Mouse (Mus musculus) cortical plate, adult 2 months (tissue): Measurements from ENCODE around the gene Unk. TPM values are rescaled to one million over a fixed set of nuclear protein-coding genes. Genes with fewer than 3 reads are reported as not detected.
A peak's percentile ranks its signal among the peaks of the same experiment; 100 is the strongest.
"Not testable (repeated sequence)": the region's sequence is repeated elsewhere in the genome, so short reads cannot be mapped to it uniquely, and the experiment has no call there.

Experiments
- H3K27ac ChIP-seq: fragments of 200-500 bp; 2 replicates; pipeline ENCODE4 v1.5.1; 2012; ENCODE audit warnings: low read length, control low read depth, inconsistent platforms; ENCODE audit not compliant: insufficient read depth
- H3K4me1 ChIP-seq: fragments of 200-500 bp; 2 replicates; pipeline ENCODE4 v1.6.1; 2011; ENCODE audit warnings: low read length; ENCODE audit not compliant: control insufficient read depth, insufficient read depth
- H3K4me3 ChIP-seq: fragments of 200-500 bp; 2 replicates; pipeline ENCODE4 v1.5.1; 2011; ENCODE audit warnings: mild to moderate bottlenecking, low read length, control low read depth; ENCODE audit not compliant: insufficient read depth
- CTCF ChIP-seq: fragments of 200-500 bp; IDR thresholded peaks from 2 replicates; pipeline ENCODE4 v1.5.1; 2011; ENCODE audit warnings: mild to moderate bottlenecking, control low read depth, low read length; ENCODE audit not compliant: insufficient read depth; ENCODE audit errors: extremely low read depth
- POLR2A ChIP-seq: fragments of 200-500 bp; IDR thresholded peaks from 2 replicates; pipeline ENCODE4 v1.6.1; 2011; ENCODE audit warnings: mild to moderate bottlenecking, low read length, control low read depth; ENCODE audit not compliant: insufficient read depth; ENCODE audit errors: extremely low read depth
- polyA plus RNA-seq: library from polyadenylated mRNA; depleted of rRNA; stranded (reverse); fragments of >200 nt; gene quantifications from 2 replicates; pipeline ENCODE4 v1.2.3, GENCODE M21; 2012

The Unk gene
- polyA plus RNA-seq, 1 experiment = 31.1 TPM

GRCm38 (mm10) chr11:116083096-116083672, 53.1 kb downstream of the Unk start:
- no peak overlapping the region for H3K4me3 ChIP-seq
- peaks cover 8% of the 10 kb centered on the region for H3K4me1 ChIP-seq
- TF ChIP-seq POLR2A = no peak
- TF ChIP-seq CTCF = no peak
- no peak overlapping the region for H3K27ac ChIP-seq

- H3K4me1 ChIP-seq = peaks cover 8% of the 10 kb centered on the region
- no peak overlapping the region for H3K4me3 ChIP-seq
- TF ChIP-seq POLR2A (no peak), CTCF (no peak)
- H3K27ac ChIP-seq = no peak overlapping the region
Observed at GRCm38 (mm10) chr11:116084166-116084565, 54.0 kb downstream of the Unk start.

- Histone ChIP-seq H3K27ac (peak within 1 kb of the TSS; percentile 15; the same call in 1 of the 2 replicates), H3K4me3 (peak within 1 kb of the TSS; percentile 55), H3K4me1 (peaks cover 5% of the 10 kb centered on the region)
- TF ChIP-seq POLR2A = peak; percentile 93
- TF ChIP-seq CTCF = no peak
Observed at GRCm38 (mm10) chr11:116086258-116087193, 56.4 kb downstream of the Unk start, which contains the start of gene Wbp2. Gene Wbp2, minus strand, starts transcription at chr11:116086995.

- TF ChIP-seq CTCF = peak; percentile 69
- 0 out of 2 replicates have a peak, but pooled peaks have one; percentile 8 for TF ChIP-seq POLR2A
- Histone ChIP-seq H3K4me3 (peak overlapping the region; percentile 55), H3K4me1 (peaks cover 5% of the 10 kb centered on the region), H3K27ac (peak overlapping the region; percentile 15; the same call in 1 of the 2 replicates)
Observed at GRCm38 (mm10) chr11:116087194-116088130, 57.3 kb downstream of the Unk start.

GRCm38 (mm10) chr11:116088188-116088587, 58.1 kb downstream of the Unk start:
- peaks cover 5% of the 10 kb centered on the region for H3K4me1 ChIP-seq
- TF ChIP-seq CTCF (no peak), POLR2A (no peak)
- no peak overlapping the region for H3K4me3 ChIP-seq
- no peak overlapping the region for H3K27ac ChIP-seq

- TF ChIP-seq POLR2A (no peak), CTCF (no peak)
- peaks cover 5% of the 10 kb centered on the region for H3K4me1 ChIP-seq
- no peak overlapping the region for H3K4me3 ChIP-seq
- no peak overlapping the region for H3K27ac ChIP-seq
Observed at GRCm38 (mm10) chr11:116088741-116089394, 58.7 kb downstream of the Unk start.

GRCm38 (mm10) chr11:116089545-116089944, 59.4 kb downstream of the Unk start:
- Histone ChIP-seq H3K4me1 (peaks cover 5% of the 10 kb centered on the region), H3K27ac (no peak overlapping the region), H3K4me3 (no peak overlapping the region)
- TF ChIP-seq POLR2A (no peak), CTCF (no peak)

GRCm38 (mm10) chr11:116091591-116091990, 61.5 kb downstream of the Unk start:
- no peak overlapping the region for H3K4me3 ChIP-seq
- TF ChIP-seq CTCF = no peak
- no peak for TF ChIP-seq POLR2A
- H3K27ac ChIP-seq = no peak overlapping the region
- H3K4me1 ChIP-seq = peaks cover 2% of the 10 kb centered on the region; the same call in 1 of the 2 replicates

GRCm38 (mm10) chr11:116092959-116093358, 62.8 kb downstream of the Unk start:
- H3K27ac ChIP-seq, H3K4me1 ChIP-seq: not testable (repeated sequence)

More at GRCm38 (mm10) chr11:116092959-116093358, 62.8 kb downstream of the Unk start:
- H3K4me3 ChIP-seq = not testable (repeated sequence)
